Mouse (Mus musculus) myocyte (in vitro differentiated cells): ENCODE results near the gene Eva1c.

Experiments
- E2F4 ChIP-seq: IDR thresholded peaks from one replicate; pipeline ENCODE4 v1.6.1; 2011; ENCODE audit warnings: mild to moderate bottlenecking, control low read depth, moderate library complexity; ENCODE audit not compliant: insufficient read depth
- POLR2A ChIP-seq: IDR thresholded peaks from one replicate; pipeline ENCODE4 v1.6.1; 2011; ENCODE audit warnings: low read depth, mild to moderate bottlenecking, control low read depth, moderate library complexity; ENCODE audit not compliant: insufficient read length
- POLR2AphosphoS2 ChIP-seq: IDR thresholded peaks from one replicate; pipeline ENCODE4 v1.6.1; 2011; ENCODE audit warnings: low read depth, control low read depth; ENCODE audit not compliant: insufficient read length
- TCF12 ChIP-seq: IDR thresholded peaks from one replicate; pipeline ENCODE4 v1.6.1; 2011; ENCODE audit warnings: mild to moderate bottlenecking, control low read depth; ENCODE audit not compliant: poor library complexity, insufficient read depth, severe bottlenecking
- USF1 ChIP-seq: IDR thresholded peaks from one replicate; pipeline ENCODE4 v1.6.1; 2011; ENCODE audit warnings: low read depth, mild to moderate bottlenecking, control low read depth, moderate library complexity

DNA sequence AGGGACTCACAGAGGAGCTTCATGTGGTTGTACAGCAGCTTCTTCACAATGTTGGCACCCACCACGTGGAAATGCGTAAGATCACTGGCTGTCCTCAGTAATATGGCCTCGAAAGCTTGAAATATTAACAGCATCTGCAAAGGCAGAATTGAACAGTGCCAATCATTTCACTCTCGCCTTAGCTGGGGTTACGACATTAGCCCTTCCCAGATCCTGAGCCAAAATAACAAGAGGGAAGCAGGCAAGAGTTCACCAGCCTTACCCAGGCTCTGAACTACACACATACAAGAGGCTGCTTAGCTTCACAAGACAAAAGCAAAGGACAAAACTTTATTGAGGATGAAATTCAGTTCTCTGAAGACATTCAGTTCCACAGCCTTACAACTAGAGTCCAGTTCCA lies 22.1 kb upstream of the Eva1c start:
- TF ChIP-seq E2F4, result no peak
- no peak for TF ChIP-seq POLR2A
- no peak for TF ChIP-seq POLR2AphosphoS2
- TF ChIP-seq USF1, result no peak
- no peak for TF ChIP-seq TCF12
